Mouse (Mus musculus) stomach, postnatal 0 days (tissue): ENCODE measurements around the gene Smbd1.

Source experiments
- CTCF ChIP-seq: IDR thresholded peaks from 2 replicates; pipeline ENCODE4 v1.5.1; 2016; ENCODE audit warnings: antibody characterized with exemption, low read depth, mild to moderate bottlenecking, moderate library complexity
- EP300 ChIP-seq: optimal IDR thresholded peaks from 2 replicates; pipeline ENCODE3; 2016; ENCODE audit warnings: antibody characterized with exemption

- TF ChIP-seq EP300 = no peak
- TF ChIP-seq CTCF = no peak
These were observed 21.2 kb upstream of the Smbd1 start for GRCm38 (mm10) chr16:32831501-32831900.
